Mouse (Mus musculus) brain, embryonic 14.5 days (tissue): ENCODE measurements around the gene N6amt1.
A peak's percentile ranks its signal among the peaks of the same experiment; 100 is the strongest.

Experiments
- CTCF ChIP-seq: fragments of 200-500 bp; IDR thresholded peaks from 2 replicates; pipeline ENCODE4 v1.5.1; 2012; ENCODE audit warnings: inconsistent platforms, mild to moderate bottlenecking, moderate library complexity, borderline replicate concordance; ENCODE audit not compliant: insufficient read depth, insufficient read length; ENCODE audit errors: extremely low read depth
- POLR2A ChIP-seq: fragments of 200-500 bp; IDR thresholded peaks from 2 replicates; pipeline ENCODE4 v1.6.1; 2012; ENCODE audit warnings: mild to moderate bottlenecking, inconsistent platforms, borderline replicate concordance; ENCODE audit not compliant: poor library complexity, insufficient read depth, insufficient read length, severe bottlenecking; ENCODE audit errors: extremely low read depth

DNA sequence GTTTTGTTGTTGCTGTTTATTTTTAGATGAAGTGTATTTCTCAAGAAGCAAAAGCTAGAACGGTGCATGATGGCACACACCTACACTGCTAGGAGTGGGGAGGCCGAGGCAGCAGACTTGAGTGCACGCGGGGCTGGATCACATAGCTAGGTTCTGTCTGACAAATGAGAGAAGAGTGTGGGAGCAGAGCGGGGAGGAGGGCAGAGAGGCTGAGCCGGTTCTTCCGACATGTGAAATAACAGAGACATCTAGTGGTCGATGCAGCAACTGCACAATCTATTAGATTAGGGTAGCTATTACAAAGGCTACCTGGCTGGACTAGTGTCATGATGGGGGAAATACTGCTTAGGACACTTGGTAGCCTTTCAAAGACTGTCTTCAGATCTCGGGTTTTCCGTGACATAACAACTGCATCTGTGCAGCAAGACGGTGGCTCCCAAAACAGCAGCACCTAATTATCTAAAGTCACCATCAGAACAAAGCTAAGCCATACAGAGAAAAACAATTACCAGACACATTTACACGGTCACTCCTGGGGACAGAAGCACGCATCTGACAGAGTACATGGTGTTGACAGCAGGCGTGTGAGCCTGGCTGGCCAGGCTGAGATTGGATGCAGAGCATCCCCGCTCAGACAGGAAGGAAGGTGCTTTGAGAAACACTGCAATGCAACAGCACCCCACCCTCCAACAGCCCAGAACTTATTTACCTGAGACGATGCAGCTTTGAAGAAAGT is 40.0 kb downstream of the N6amt1 start:
- TF ChIP-seq POLR2A (no peak), CTCF (peak; percentile 72)
